Mouse (Mus musculus): ENCODE measurements around the gene Hmox2. TPM values are rescaled to one million over a fixed set of nuclear protein-coding genes. Genes with fewer than 3 reads are reported as not detected.
"Not testable (repeated sequence)": the region's sequence is repeated elsewhere in the genome, so short reads cannot be mapped to it uniquely, and the experiment has no call there.

Gene Hmox2
- polyA plus RNA-seq, 2 experiments, result 63.1 to 96.6 TPM

DNA sequence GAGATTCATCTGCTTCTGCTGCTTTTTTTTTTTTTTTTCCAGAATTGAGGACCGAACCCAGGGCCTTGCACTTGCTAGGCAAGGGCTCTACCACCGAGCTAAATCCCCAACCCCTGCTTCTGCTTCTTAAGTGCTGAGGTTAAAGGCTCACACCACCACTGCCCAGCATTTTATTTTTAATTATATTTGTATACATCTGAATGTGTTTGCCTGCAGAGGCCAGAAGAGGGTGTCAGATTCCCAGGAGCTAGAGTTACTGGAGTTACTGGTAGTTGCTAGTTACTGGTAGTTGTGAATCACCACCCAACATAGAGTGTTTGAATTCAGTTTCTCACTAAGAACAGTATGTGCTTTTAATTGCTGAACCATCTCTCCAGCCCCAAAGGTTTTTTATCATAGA lies 13.8 kb downstream of the Hmox2 start:
- H3K36me3 ChIP-seq (ENCODE audit: control insufficient read depth, insufficient read depth, low read length), result peaks cover 4% of the 10 kb centered on the region; the same call in 1 of the 2 replicates
- H3K27me3 ChIP-seq (ENCODE audit: control insufficient read depth, insufficient read depth, low read length), result no peaks in the 10 kb centered on the region
- no peak overlapping the region for H3K4me3 ChIP-seq (replicated peaks; ENCODE audit: low read length)
- no peaks in the 10 kb centered on the region for H3K9me3 ChIP-seq (ENCODE audit: control insufficient read depth, low read length)
- ATAC-seq (ENCODE audit: low FRiP score, low read depth) (no peak), DNase-seq (ENCODE audit: low spot score) (no peak)
- WGBS, result 94% methylated on average over 2 of the region's 2 CpGs
- H3K27ac ChIP-seq (replicated peaks; ENCODE audit: low read depth, low read length), result no peak overlapping the region
- TF ChIP-seq POLR2A (IDR thresholded peaks at IDR 0.05; ENCODE audit: borderline replicate concordance, extremely low read depth, insufficient read depth, insufficient read length), result no peak
- H3K4me2 ChIP-seq (replicated peaks; ENCODE audit: low read depth, low read length, severe bottlenecking), result no peak overlapping the region
- H3K4me1 ChIP-seq (ENCODE audit: control insufficient read depth, insufficient read depth, low read length), result no peaks in the 10 kb centered on the region; the same call in 1 of the 2 replicates
- no peak overlapping the region for H3K9ac ChIP-seq (ENCODE audit: low read depth, low read length, severe bottlenecking)

DNA sequence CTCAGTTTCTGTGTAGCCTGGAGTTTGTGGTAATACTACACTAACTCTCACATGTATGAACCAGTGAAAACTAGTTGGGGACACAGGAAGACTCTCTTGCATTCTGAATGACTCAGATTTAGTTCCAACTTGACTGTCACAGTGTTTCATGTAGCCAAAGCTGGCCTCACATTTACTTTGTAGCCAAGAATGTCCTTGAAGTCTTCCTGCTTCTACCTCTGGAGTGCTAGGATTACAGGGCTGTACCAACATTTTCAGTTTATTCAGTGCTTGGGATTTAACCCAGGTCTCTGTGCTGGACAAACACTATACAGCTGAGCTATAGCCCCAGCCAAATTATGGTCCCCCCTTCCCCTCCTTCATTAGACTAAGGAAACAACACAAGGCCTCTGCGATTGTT lies 16.0 kb downstream of the Hmox2 start:
- ATAC-seq (ENCODE audit: low FRiP score, low read depth), result no peak
- WGBS, result 100% methylated on average over 1 of the region's 1 CpGs

DNA sequence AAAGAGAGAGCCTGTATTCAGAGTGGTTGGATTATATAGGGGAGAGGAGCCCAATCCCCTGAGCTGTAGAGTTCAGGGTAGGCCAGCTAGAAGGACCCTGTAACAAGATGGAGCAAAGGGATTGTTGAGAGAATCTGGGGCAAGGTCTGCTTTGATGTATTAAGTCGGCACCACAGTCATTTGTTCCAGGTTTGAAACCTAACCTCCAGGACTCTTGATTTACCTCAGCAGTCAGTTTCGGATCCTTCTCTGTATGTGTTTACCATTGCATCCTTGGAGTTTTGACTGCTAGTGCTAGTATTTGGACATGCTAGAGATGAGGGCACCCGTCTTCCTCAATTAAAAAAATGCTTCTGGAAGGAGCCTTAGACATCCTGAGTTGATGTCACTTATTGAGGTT lies 26.0 kb downstream of the Hmox2 start:
- no peaks in the 10 kb centered on the region for H3K27me3 ChIP-seq (ENCODE audit: control insufficient read depth, insufficient read depth, low read length)
- no peak overlapping the region for H3K4me2 ChIP-seq (replicated peaks; ENCODE audit: low read depth, low read length, severe bottlenecking)
- 85% methylated on average over 3 of the region's 3 CpGs for WGBS
- ATAC-seq (ENCODE audit: low FRiP score, low read depth) (no peak), DNase-seq (ENCODE audit: low spot score) (no peak)
- no peak overlapping the region for H3K27ac ChIP-seq (replicated peaks; ENCODE audit: low read depth, low read length)
- no peak overlapping the region for H3K4me3 ChIP-seq (replicated peaks; ENCODE audit: low read length)
- no peak overlapping the region for H3K9ac ChIP-seq (ENCODE audit: low read depth, low read length, severe bottlenecking)
- H3K36me3 ChIP-seq (ENCODE audit: control insufficient read depth, insufficient read depth, low read length), result peaks cover 5% of the 10 kb centered on the region; the same call in 1 of the 2 replicates
- TF ChIP-seq POLR2A (IDR thresholded peaks at IDR 0.05; ENCODE audit: borderline replicate concordance, extremely low read depth, insufficient read depth, insufficient read length), result no peak
- no peaks in the 10 kb centered on the region for H3K4me1 ChIP-seq (ENCODE audit: control insufficient read depth, insufficient read depth, low read length)
- no peaks in the 10 kb centered on the region for H3K9me3 ChIP-seq (ENCODE audit: control insufficient read depth, low read length)

More for the DNA sequence above, 16.0 kb downstream of the Hmox2 start:
- TF ChIP-seq POLR2A (IDR thresholded peaks at IDR 0.05; ENCODE audit: borderline replicate concordance, extremely low read depth, insufficient read depth, insufficient read length), result no peak
- H3K4me2 ChIP-seq (replicated peaks; ENCODE audit: low read depth, low read length, severe bottlenecking), result no peak overlapping the region
- H3K27ac ChIP-seq (replicated peaks; ENCODE audit: low read depth, low read length), result no peak overlapping the region
- H3K27me3 ChIP-seq (ENCODE audit: control insufficient read depth, insufficient read depth, low read length), result no peaks in the 10 kb centered on the region
- no peak overlapping the region for H3K4me3 ChIP-seq (replicated peaks; ENCODE audit: low read length)
- no peaks in the 10 kb centered on the region for H3K9me3 ChIP-seq (ENCODE audit: control insufficient read depth, low read length)
- DNase-seq (ENCODE audit: low spot score), result no peak
- H3K9ac ChIP-seq (ENCODE audit: low read depth, low read length, severe bottlenecking), result no peak overlapping the region
- H3K4me1 ChIP-seq (ENCODE audit: control insufficient read depth, insufficient read depth, low read length), result no peaks in the 10 kb centered on the region
- peaks cover 4% of the 10 kb centered on the region; the same call in 1 of the 2 replicates for H3K36me3 ChIP-seq (ENCODE audit: control insufficient read depth, insufficient read depth, low read length)

DNA sequence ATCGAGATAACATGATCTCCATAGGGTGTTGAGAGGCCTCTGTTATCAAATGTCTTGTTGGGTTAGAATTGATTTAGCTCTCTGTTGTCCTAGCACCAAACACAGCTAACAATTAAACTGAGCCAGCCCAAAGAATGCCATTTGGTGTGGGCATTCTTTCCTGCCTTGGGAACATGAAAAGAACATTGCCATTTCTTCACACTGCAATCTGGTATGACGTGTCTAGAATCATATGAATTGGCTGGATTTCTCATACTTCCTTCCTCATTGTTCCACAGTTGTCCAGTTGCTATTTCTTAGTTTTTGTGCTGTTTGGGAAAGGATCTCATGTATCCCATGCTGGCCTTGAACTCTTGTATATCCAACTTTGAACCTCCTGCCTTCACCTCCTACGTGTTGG lies 27.9 kb downstream of the Hmox2 start:
- H3K27ac ChIP-seq (replicated peaks; ENCODE audit: low read depth, low read length), result no peak overlapping the region
- peaks cover 5% of the 10 kb centered on the region; the same call in 1 of the 2 replicates for H3K36me3 ChIP-seq (ENCODE audit: control insufficient read depth, insufficient read depth, low read length)
- 90% methylated on average over 3 of the region's 3 CpGs for WGBS
- no peak for TF ChIP-seq POLR2A (IDR thresholded peaks at IDR 0.05; ENCODE audit: borderline replicate concordance, extremely low read depth, insufficient read depth, insufficient read length)
- ATAC-seq (ENCODE audit: low FRiP score, low read depth), result no peak
- no peak overlapping the region for H3K4me3 ChIP-seq (replicated peaks; ENCODE audit: low read length)
- H3K27me3 ChIP-seq (ENCODE audit: control insufficient read depth, insufficient read depth, low read length), result no peaks in the 10 kb centered on the region
- no peak overlapping the region for H3K9ac ChIP-seq (ENCODE audit: low read depth, low read length, severe bottlenecking)
- H3K4me2 ChIP-seq (replicated peaks; ENCODE audit: low read depth, low read length, severe bottlenecking), result no peak overlapping the region
- H3K9me3 ChIP-seq (ENCODE audit: control insufficient read depth, low read length), result no peaks in the 10 kb centered on the region
- no peak for DNase-seq (ENCODE audit: low spot score)
- H3K4me1 ChIP-seq (ENCODE audit: control insufficient read depth, insufficient read depth, low read length), result no peaks in the 10 kb centered on the region

DNA sequence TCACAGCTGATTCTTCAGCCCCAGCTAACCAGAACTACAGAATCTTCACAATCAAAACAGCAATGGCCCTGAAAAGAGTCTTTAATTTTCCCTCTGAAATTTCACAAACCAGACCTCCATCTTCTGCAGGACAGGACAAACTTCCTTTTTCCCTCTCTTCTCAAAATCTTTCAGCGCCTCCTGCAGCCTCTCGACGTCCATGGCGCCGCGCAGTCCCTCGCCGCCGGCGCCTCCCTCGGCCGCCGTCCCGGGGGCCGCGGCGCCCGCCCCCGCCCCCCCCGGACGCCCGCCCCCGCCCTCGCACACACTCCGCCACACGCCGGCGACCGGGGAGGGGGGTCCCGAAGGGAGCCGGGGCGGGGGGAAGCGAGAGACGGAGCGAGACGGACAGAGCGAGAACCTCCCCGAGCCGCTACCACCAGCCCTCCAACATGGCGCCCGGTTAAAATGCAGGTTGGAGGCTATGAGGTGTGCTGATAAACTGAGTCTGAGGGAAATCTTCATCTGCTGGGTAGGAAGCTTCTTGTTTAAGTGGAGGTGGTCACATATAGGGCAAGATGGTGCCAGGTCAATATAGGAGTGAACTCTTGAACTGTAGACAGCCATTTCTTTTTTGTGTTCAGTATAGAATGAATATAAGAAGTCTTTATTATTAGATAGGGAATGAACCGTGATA lies 30.6 kb downstream of the Hmox2 start:
- peak overlapping the region; percentile 69 for H3K27ac ChIP-seq (replicated peaks; ENCODE audit: low read depth, low read length)
- not testable (repeated sequence) for H3K27me3 ChIP-seq (ENCODE audit: control insufficient read depth, insufficient read depth, low read length); DNase-seq (ENCODE audit: low spot score); H3K4me1 ChIP-seq (ENCODE audit: control insufficient read depth, insufficient read depth, low read length); H3K36me3 ChIP-seq (ENCODE audit: control insufficient read depth, insufficient read depth, low read length); H3K9me3 ChIP-seq (ENCODE audit: control insufficient read depth, low read length)
- ATAC-seq (ENCODE audit: low FRiP score, low read depth), result peak; percentile 73
- peak overlapping the region; percentile 37 for H3K4me2 ChIP-seq (replicated peaks; ENCODE audit: low read depth, low read length, severe bottlenecking)
- WGBS, result 4% methylated on average over 24 of the region's 42 CpGs
- peak overlapping the region; percentile 40 for H3K4me3 ChIP-seq (replicated peaks; ENCODE audit: low read length)
- H3K9ac ChIP-seq (ENCODE audit: low read depth, low read length, severe bottlenecking), result peak overlapping the region; percentile 61
